Mouse (Mus musculus) hindbrain, embryonic 15.5 days (tissue): Measurements from ENCODE around the gene Apcs. TPM values are rescaled to one million over a fixed set of nuclear protein-coding genes. Genes with fewer than 3 reads are reported as not detected.

ENCODE experiments used
- polyA plus RNA-seq: library from polyadenylated mRNA; unstranded; fragments of >200 nt; fragmentation: Nextera tagmentation; extraction: Ambion mirVana; gene quantifications from 2 replicates; pipeline ENCODE4 v1.2.1, GENCODE M21; 2015

The Apcs gene
- polyA plus RNA-seq, 1 experiment from 2014 or later = not detected

Other genes with a start within 250 kb of the Apcs start
- 0.09 and 0.12 TPM in 2 replicates for gene Crp, start 197.0 kb downstream of the Apcs start, polyA plus RNA-seq
- gene Olfr16, start 55.4 kb upstream of the Apcs start, polyA plus RNA-seq = not detected in 2 replicates
- gene Olfr1408, start 242.3 kb upstream of the Apcs start, polyA plus RNA-seq = not detected in 2 replicates